15 mouse cellular contexts compared by ENCODE assay signal in the genomic region with DNA sequence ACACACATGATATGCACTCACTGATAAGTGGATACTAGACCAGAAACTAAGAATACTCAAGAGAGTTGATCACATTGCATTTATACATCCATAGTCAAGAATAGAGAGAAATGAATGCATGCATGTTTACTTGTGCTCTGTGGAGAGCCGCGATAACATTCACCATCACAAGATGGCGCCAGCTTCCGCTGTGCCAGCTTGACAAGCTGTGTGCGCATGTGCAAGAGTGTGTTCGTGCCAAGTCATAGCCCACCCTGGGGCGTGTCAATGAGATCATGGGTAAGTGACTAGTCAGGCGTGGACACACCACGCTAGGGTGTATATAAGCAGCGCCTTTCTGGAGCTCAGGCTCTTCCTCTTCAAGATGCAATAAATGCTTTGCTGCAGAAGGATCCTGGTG.
A peak's percentile ranks its signal among the peaks of the same experiment; 100 is the strongest.
DNase-seq lines count a peak whose midpoint lies in the region; ATAC-seq and TF ChIP-seq lines count a peak whose summit lies in the region.
"Had no signal": no experiment of that assay in that cellular context is flagged by ENCODE, and none has a peak within 500 bp of the region (broad histone marks: within the 10 kb centered on the region; RNA-seq: fewer than 3 reads in every experiment).

No protein-coding gene starts in this region.

- H3K27ac ChIP-seq in intestine, postnatal 0 days (ENCODE audit: low read depth, low read length), result no peak overlapping the region
- H3K27ac ChIP-seq in intestine, embryonic 15.5 days, result no peak overlapping the region
- H3K27ac ChIP-seq in stomach, postnatal 0 days (replicated peaks), result no peak overlapping the region
- H3K27ac ChIP-seq in kidney, embryonic 14.5 days (ENCODE audit: low read depth, low read length), result no peak overlapping the region
- H3K27ac ChIP-seq: heart, embryonic 13.5 days; limb, embryonic 13.5 days had no signal

- H3K4me2 ChIP-seq in intestine, postnatal 0 days (replicated peaks; ENCODE audit: low read depth), result no peak overlapping the region
- H3K4me2 ChIP-seq in intestine, embryonic 15.5 days (replicated peaks), result no peak overlapping the region
- no peak overlapping the region for H3K4me2 ChIP-seq in stomach, postnatal 0 days (replicated peaks; ENCODE audit: low read depth)
- no peak overlapping the region for H3K4me2 ChIP-seq in kidney, embryonic 14.5 days (replicated peaks; ENCODE audit: low read depth, low read length)
- H3K4me2 ChIP-seq: heart, embryonic 13.5 days; limb, embryonic 13.5 days had no signal

- H3K4me1 ChIP-seq in intestine, postnatal 0 days (replicated peaks; ENCODE audit: control insufficient read depth, insufficient read depth, low read length), result no peaks in the 10 kb centered on the region
- H3K4me1 ChIP-seq in intestine, embryonic 15.5 days (replicated peaks), result no peaks in the 10 kb centered on the region
- H3K4me1 ChIP-seq in stomach, postnatal 0 days (replicated peaks; ENCODE audit: control insufficient read depth, insufficient read depth), result no peaks in the 10 kb centered on the region
- no peaks in the 10 kb centered on the region for H3K4me1 ChIP-seq in kidney, embryonic 14.5 days (ENCODE audit: control insufficient read depth, insufficient read depth, low read length)
- H3K4me1 ChIP-seq: heart, embryonic 13.5 days had no signal

- H3K9ac ChIP-seq in intestine, postnatal 0 days (ENCODE audit: low read depth, low read length), result no peak overlapping the region
- H3K9ac ChIP-seq in intestine, embryonic 15.5 days, result no peak overlapping the region
- H3K9ac ChIP-seq in stomach, postnatal 0 days (ENCODE audit: low read length), result no peak overlapping the region
- no peak overlapping the region for H3K9ac ChIP-seq in kidney, embryonic 14.5 days (ENCODE audit: low read depth, low read length)
- H3K9ac ChIP-seq: heart, embryonic 13.5 days; limb, embryonic 13.5 days had no signal

- ATAC-seq in intestine, postnatal 0 days, result no peak
- ATAC-seq in intestine, embryonic 15.5 days, result no peak
- no peak for ATAC-seq in stomach, postnatal 0 days (ENCODE audit: low FRiP score, low TSS enrichment)
- no peak for ATAC-seq in kidney, embryonic 14.5 days (ENCODE audit: low FRiP score, low TSS enrichment)

- no peak overlapping the region for H3K4me3 ChIP-seq in intestine, postnatal 0 days (ENCODE audit: low read depth, low read length)
- no peak overlapping the region for H3K4me3 ChIP-seq in intestine, embryonic 15.5 days (replicated peaks)
- no peak overlapping the region for H3K4me3 ChIP-seq in stomach, postnatal 0 days (ENCODE audit: low read depth, low read length)
- H3K4me3 ChIP-seq in kidney, embryonic 14.5 days (ENCODE audit: low read length), result no peak overlapping the region
- H3K4me3 ChIP-seq: erythroblast, embryonic 14.5 days; heart, embryonic 13.5 days; limb, embryonic 13.5 days had no signal

- H3K9me3 ChIP-seq in intestine, postnatal 0 days (ENCODE audit: control insufficient read depth), result no peaks in the 10 kb centered on the region
- no peaks in the 10 kb centered on the region for H3K9me3 ChIP-seq in intestine, embryonic 15.5 days
- H3K9me3 ChIP-seq in stomach, postnatal 0 days (ENCODE audit: control insufficient read depth, low read length), result no peaks in the 10 kb centered on the region
- H3K9me3 ChIP-seq in kidney, embryonic 14.5 days (ENCODE audit: control insufficient read depth, low read length), result no peaks in the 10 kb centered on the region
- H3K9me3 ChIP-seq: heart, embryonic 13.5 days; limb, embryonic 13.5 days had no signal

- 72% methylated on average over 10 of the region's 10 CpGs for WGBS in intestine, postnatal 0 days
- WGBS in intestine, embryonic 15.5 days, result 71% methylated on average over 10 of the region's 10 CpGs
- 74% methylated on average over 10 of the region's 10 CpGs for WGBS in stomach, postnatal 0 days
- 75% methylated on average over 10 of the region's 10 CpGs for WGBS in kidney, embryonic 14.5 days

- no peaks in the 10 kb centered on the region for H3K36me3 ChIP-seq in intestine, postnatal 0 days (ENCODE audit: control insufficient read depth, insufficient read depth)
- no peaks in the 10 kb centered on the region for H3K36me3 ChIP-seq in intestine, embryonic 15.5 days
- H3K36me3 ChIP-seq in stomach, postnatal 0 days (ENCODE audit: control insufficient read depth, insufficient read depth, low read length), result no peaks in the 10 kb centered on the region
- H3K36me3 ChIP-seq in kidney, embryonic 14.5 days (ENCODE audit: control insufficient read depth, insufficient read depth, low read length), result no peaks in the 10 kb centered on the region
- H3K36me3 ChIP-seq: G1E; heart, embryonic 13.5 days; limb, embryonic 13.5 days had no signal

- no peak for TF ChIP-seq POLR2A in brain, embryonic 14.5 days (IDR thresholded peaks at IDR 0.05; ENCODE audit: borderline replicate concordance, extremely low read depth, insufficient read depth, insufficient read length, poor library complexity, severe bottlenecking)

- peak; percentile 28 for TF ChIP-seq CTCF in intestine, postnatal 0 days (IDR thresholded peaks at IDR 0.05; ENCODE audit: low read depth)
- TF ChIP-seq CTCF in brain, embryonic 14.5 days (IDR thresholded peaks at IDR 0.05; ENCODE audit: borderline replicate concordance, extremely low read depth, insufficient read depth, insufficient read length), result peak; percentile 17; the same call in 1 of the 2 replicates
- no peak for TF ChIP-seq CTCF in stomach, postnatal 0 days (IDR thresholded peaks at IDR 0.05; ENCODE audit: low read depth)

- peak; percentile 3 for DNase-seq in thymus, postnatal 14 days
- no peak for DNase-seq in thymus, postnatal 25 days
- peak; percentile 18 for DNase-seq in brain, embryonic 14.5 days (ENCODE audit: low read depth)
- DNase-seq in stomach, postnatal 0 days (ENCODE audit: low spot score), result peak; percentile 13
- no peak for DNase-seq in frontal cortex, adult 2 months (ENCODE audit: extremely low spot score in 1 of 2, low spot score in 1 of 2)
- DNase-seq: adrenal gland, postnatal 14 days; cerebellum, adult 8-10 months; gastrocnemius, postnatal 10 days had no signal

- H3K27me3 ChIP-seq in intestine, postnatal 0 days (replicated peaks; ENCODE audit: control insufficient read depth, insufficient read depth, low read length), result no peaks in the 10 kb centered on the region
- H3K27me3 ChIP-seq in intestine, embryonic 15.5 days (replicated peaks), result no peaks in the 10 kb centered on the region
- no peaks in the 10 kb centered on the region for H3K27me3 ChIP-seq in stomach, postnatal 0 days (ENCODE audit: control insufficient read depth, insufficient read depth, low read length)
- no peaks in the 10 kb centered on the region for H3K27me3 ChIP-seq in kidney, embryonic 14.5 days (ENCODE audit: control insufficient read depth, insufficient read depth, low read length)
- H3K27me3 ChIP-seq: heart, embryonic 13.5 days; limb, embryonic 13.5 days had no signal

- no peak for TF ChIP-seq EP300 in stomach, postnatal 0 days (optimal IDR thresholded peaks at IDR 0.05)

Comparison
In these comparisons a context has a peak if more than half of its experiments do, and no peak if none do; other contexts are left out.
1. DNase-seq: peak in thymus, postnatal 14 days (single experiment), brain, embryonic 14.5 days (single experiment) and stomach, postnatal 0 days (single experiment); none in thymus, postnatal 25 days (single experiment) and frontal cortex, adult 2 months (0 of 2).